Mouse (Mus musculus): ENCODE data around the gene Ap3b1. TPM values are rescaled to one million over a fixed set of nuclear protein-coding genes. Genes with fewer than 3 reads are reported as not detected.

Gene Ap3b1
- polyA plus RNA-seq, 3 experiments from 2014 or later, result 36.2 to 40.6 (median 39.9) TPM

DNA sequence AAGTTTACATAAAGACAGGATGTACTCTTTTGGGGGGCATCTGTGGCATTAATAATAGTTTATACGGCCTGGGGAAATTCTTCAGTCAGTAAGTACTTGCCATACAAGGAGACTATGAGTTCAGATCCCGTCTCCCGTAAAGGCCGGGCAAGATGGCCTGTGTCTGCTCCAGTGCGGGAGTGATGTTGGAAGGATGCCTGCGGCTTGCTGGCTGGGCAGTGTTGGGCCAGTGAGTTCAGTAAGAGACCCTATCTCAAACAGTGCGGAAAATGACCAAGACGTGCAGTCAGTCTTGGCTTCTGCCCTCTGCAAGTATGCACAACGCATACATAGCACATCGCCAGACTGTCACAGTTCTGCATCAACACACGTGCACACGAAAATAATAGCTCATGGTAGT, 95.4 kb downstream of the Ap3b1 start:
- no peak for ATAC-seq

DNA sequence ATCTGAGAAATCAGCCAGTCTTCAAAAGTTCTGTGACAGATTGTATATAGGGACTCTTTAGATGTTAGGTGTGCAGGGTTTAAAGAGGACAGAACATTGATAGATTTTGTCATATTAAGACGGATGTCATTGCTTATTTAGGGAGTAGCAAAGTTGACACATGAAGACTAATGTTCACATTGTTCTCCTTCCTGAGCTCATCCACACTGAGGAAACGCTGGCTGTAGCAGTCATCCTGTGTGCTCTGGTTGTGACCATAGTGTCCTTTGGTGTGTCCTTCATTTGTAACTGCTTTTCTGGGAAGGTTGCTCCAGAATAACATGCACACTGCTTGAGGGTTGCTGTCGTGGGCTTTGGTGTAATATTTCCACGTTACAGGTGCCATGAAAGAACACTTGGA, 100.4 kb downstream of the Ap3b1 start:
- ATAC-seq, result no peak

DNA sequence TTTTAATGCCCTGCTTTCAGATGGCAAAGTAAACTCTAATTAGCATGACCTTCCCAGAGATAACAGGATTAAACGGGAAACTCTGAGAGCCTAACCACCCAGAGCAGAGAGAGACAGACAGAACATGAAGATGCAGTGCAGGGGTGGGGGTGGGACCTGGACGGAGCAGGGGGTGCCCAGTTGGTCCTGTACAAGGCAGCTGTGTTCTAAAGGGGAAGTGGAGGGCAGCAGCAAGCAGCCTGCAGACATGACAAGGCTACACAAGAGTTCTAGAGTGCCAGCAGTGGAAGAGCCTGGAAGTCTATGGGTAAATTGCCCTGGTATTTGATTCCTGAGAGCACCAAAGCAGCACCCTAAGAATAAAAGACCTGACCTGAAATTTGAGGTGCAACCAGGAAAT, 105.5 kb downstream of the Ap3b1 start:
- no peak for ATAC-seq

DNA sequence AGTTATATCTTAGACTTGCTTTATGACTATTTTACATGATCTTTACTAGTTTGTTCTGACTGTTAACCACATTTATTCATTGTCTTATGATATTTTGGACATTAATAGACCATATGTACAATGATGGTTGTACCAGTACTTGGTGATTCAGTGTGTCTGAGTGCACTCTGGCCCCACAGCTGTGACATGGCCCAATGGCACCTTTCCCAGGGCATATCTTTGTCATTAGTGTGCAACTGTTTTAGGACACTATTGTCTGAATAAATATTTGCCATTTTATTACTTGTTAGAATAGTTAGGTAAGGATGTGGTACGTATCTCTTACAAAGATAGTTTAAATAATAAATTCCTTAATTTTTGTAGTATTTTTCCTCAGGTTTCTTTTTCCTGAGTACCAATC, 109.8 kb downstream of the Ap3b1 start:
- ATAC-seq, result no peak

DNA sequence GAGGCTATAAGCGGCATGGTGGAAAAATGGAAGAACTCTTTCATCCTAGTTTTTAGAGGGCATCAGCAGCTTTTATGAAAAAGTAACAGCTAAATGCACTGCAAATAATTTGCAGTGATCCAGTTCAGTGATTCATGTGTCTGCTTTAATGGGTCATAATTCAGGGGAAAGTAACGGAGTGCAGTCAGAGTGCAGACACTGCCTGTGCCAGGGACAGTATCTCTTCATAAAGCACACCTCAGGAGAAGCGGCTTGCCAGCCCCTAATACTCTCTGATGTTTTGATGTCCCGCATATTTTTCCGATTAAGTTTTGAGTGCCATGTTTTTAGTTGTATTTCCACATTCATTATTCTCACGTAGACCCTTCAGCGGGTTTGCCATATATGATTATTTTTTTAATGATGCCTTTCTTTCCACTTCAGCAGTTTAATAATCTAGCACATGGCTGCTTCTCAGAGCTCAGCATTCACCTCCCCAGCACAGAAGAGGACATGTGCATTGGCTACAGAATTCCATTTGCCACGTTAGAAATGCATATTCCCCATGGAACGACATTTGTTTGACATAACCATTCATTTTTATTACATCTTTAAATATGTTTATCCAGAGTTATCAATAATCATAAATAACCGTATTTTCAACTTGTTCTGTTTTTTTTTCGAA, 112.4 kb downstream of the Ap3b1 start:
- no peak for ATAC-seq

DNA sequence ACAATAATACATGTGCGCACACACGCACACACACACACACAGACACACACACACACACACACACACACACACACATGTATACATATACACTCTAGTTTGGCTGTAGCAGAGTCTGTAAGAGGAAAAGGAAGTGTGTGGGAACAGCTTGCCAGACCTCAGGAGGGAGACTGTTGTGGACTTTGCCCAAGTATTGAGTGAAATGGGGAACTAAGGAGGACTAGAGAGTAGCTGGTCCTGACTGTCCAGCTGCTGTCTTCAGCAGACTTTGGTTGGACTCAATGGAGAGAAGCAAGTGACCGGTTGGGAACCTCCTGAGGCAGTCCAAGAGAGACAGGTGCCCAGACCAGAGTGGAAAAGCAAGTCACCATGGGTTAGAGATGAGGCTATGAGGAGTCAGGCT, 117.4 kb downstream of the Ap3b1 start:
- no peak for ATAC-seq

DNA sequence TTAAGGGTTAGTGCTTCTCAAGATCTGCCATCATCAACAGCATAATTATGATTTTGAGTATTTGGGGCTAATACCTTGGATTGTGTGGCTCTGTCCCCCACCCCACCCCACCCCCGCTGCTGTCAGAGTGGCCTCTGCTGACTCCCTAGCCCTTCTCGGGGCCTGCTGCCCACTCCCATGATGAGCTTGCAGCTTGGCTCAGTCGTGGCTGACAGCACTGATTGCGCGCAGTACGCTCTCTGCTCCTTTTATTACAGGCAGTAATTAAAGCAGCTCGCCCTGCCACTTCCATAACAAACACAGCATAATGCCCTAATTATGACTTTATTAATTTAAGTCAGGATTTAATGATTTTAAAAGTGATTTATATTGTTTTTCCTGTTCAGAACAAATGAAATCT, 121.5 kb downstream of the Ap3b1 start:
- ATAC-seq, result no peak

DNA sequence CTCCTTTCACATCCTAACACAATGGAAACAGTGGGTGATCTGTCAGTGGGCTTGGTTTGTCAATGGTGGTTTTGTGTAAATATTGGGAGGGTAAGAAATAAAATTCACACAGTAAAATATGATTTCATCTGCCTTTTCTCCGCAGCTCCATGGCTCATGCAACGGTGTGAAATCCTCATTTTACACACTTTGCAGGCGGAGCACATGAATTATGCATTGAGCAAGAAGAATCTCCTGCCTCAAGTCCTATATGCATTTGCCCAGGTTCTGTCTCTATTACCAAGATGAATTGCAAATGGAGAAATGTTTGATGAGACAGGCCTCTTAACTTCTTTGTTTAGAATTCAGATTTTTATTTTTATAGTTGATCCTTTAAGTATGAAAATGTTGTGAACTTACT, 131.9 kb downstream of the Ap3b1 start:
- ATAC-seq, result no peak

DNA sequence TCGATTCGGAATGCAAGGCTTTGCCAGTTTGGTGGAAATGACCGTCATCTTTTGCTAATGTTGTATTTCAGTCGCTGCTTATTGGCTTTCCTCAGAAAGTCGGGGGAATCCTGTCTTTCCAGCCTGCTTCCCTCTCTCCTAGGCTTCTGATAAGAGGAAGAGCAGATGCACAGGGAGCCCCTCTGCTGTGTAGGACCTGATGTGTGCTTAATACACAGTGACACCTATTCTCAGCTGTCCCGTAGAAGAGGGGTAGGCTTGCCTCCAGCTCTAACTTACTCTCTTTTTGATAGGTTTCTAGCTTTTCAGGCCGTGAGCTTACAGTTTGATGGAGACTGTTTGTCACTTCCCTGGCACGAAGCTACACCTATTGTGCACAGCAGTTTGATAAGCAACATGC, 132.4 kb downstream of the Ap3b1 start:
- no peak for ATAC-seq

DNA sequence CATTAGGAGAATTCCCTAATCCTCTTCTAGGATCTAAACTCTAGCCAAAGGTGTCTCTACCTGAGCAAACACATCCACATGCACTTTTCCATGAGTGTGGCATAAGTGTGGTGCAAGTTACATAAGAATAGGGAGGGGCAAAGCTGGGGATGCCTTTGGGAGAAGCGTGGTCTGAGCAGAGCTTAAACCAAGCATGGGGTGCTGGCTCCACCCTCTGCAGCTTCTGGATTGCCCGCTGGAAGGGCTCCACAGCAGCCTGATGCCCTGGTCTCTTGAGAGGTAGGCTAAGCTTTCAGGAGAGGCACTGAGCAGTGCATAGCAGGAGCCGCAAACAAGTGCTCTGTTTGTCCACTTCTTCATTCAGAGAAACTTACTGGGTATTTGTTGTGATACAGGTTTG, 138.8 kb downstream of the Ap3b1 start:
- ATAC-seq, result no peak

DNA sequence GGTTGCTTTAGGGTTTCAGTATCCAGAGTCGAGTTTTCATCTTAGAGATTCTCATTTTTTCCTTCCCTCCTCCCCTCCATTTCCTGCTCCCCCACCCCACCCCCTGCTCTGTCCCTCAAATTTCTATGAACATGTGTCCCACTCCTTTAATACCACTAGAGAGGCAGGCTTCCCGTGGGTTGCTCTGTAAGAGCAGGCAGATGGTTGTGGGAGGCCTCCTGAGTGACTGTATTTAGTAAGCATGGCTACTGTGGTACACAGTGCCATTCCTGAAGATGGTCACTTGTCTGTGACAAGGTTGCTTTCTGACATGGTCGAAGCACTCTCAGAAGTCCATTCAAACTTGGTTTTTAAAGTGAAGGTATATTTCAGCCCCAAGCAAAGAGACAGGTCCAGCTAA, 147.7 kb downstream of the Ap3b1 start:
- no peak for ATAC-seq

DNA sequence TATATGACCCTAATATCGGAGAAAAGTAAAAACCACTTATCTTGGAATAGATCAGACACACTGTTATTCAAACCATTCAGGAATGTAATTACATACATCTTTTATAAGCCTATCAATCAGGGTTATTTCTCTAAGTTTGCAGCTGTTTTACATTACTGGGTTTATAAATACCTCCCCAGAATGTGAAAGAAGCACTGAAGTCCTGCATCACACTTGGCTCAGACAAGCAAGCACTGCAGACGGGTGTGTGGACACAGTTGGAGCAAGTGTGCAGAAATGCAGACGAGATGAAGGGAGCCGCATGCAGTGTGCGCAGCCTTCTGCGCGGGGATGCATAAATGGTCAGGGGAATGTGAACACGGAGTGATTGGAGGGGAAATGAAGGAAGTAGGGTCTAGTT, 149.6 kb downstream of the Ap3b1 start:
- no peak for ATAC-seq

DNA sequence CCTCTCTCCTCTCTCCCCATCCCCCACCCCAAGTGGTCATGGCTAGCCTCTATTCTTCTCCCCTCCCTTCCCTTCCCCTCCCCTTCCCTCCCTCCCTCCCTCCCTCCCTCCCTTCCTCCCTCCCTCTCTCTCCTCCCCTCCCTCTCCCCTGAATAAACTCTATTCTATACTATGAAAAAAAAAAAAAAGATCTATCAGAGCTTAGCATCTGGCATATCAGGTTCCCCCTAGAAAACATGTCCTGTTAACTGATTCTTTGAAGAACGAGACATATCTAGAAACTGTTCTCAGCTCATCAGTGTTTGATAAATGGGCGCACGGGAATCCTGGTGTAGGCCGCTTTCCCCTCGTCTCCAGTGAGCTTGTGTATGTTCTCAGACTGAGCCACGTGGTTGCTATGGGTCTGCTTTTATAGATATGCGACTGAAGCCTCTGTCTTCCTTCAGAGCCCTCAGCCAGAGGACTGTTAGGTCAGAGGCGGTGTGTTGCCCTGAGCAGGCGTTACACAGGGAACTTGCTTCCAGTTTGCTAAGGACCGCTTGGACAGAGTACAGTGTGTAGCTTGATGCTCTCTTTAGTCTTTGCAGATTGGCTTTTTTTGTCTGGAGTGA, 154.5 kb downstream of the Ap3b1 start:
- no peak for ATAC-seq

DNA sequence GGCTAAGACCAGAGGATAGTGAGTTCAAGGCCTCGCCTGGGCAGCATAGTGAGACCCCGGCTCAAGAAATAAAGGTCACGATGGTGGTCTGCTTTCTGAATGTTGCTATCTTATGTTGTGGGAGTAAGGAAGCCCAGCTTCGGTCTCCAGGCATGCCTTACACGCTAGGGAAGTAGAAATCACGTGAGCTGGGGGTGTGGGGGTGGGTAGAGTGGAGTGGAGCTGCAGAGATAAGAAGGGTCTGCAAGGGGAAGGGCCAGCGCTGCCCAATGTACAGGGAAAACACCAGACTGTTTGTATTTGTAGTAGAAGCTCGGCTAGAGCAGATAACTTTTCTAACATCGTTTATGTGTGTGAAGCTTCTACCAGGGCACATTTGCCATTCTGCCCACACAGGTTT, 155.1 kb downstream of the Ap3b1 start:
- no peak for ATAC-seq

DNA sequence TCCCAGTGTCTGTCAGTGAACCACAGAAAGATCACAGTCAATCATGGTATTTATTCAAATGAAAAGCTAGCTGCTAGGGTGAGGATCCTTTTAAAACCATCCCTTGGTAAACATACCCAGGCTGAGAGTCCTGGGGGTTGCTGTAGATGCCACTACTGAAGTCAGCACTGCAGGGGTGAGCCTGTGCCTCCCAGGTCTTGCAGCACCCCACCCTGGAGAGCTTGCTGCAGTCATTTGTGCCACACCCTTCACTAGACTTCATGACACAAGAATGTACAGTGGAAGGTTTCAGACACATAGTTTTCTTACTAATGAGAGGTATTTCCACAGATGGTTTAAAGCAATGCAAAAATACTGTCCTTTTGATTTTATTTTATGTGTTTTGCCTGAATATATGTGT, 156.2 kb downstream of the Ap3b1 start:
- no peak for ATAC-seq

DNA sequence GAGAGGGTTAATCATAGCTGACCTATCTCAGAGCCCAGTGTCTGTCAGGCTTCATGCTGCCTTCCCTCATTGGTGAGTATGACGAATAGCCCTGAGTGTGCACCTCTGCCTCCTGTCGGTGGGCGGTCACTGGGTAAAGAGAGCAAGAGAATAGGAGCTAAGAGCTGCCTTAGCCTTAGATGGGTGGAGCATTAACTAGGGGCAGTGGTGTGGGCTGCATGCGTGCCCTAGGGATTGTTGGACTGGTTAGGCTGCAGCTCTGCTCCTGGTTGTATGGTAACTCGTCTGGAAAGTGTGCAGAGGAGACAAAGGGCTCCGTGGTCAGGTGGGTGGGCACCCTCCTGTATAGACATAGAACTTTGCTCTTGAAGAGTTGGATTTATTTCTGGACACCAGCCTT, 157.8 kb downstream of the Ap3b1 start:
- ATAC-seq, result no peak

DNA sequence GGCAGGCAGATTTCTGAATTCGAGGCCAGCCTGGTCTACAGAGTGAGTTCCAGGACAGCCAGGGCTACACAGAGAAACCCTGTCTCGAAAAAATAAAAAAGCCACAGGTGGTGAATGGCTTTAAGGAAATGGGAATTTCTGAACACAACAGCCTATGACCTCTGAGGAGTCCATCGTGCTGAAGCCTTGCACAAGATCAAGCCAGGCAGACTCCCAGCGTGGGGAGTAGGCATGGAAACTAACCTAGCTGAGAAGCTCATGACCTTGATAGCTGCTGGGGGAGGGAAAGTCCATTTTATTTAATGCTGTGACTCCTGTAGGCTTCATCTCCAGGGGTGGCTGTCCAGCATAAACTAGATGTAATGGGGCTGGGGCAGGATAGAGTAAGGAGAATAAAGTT, 159.4 kb downstream of the Ap3b1 start:
- ATAC-seq, result no peak

DNA sequence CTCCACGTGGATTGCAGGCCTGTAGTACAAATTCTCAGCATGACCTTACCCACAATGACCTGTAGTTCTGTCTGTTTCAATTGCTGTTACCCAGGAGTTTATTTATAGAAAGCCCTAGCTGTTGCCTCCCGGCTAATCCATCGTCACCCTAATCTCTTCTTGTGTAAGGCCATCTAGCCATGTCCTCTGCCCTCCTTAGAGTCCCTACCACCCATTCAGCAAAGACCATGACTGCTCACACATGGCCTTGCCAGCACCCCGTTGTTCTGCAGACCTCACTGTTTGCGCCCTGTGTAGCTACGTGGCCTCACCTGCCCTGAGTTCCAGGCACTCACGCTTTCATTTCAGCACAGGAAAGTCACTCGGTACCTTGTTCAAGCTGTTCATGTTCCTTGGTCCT, 160.5 kb downstream of the Ap3b1 start:
- ATAC-seq, result no peak

DNA sequence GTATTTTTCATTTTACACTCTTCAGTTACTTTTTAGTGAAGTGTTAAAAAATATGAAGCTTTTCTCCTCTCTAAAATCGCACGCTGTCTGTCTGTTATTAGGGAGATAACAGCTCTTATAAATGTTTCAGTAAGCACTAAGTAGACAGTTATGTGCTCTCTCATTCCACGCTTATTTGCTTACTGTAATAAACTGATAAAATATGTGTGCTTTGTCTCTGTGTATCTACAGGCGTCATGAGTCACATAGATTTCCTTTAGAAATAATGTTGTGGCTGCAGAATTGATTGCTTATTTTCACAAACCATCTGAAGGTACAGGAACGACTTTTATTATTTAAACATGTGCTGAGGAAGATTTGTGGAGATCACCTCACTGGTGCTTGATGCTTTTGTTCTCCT, 164.5 kb downstream of the Ap3b1 start:
- no peak for ATAC-seq

DNA sequence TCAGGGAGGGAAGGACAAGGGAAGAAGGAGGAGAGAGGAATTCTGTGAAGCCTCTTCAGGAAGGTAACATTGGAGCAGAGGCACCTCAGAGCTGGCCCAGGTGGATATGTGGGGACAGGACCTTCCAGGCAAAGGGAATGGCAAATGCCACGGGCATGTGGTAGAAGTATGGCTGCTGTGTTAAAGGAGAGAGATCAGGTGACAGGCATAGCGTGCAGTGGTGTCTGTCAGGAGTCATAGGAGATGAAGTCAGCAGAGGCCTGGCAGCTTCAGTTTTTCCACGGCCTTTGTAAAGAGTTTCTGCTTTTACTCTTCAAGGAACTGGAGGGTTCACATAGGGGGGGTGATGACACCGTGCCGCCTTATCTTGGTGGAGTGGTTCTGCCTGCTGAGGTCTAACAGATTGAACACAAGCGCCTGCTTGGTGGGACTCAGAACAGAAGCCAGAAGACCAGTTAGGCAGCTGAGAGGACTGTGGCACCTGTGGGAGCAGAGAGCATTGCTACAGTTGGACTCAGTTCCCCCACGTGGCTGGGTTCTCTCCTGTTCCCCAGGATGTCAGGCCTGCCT, 166.0 kb downstream of the Ap3b1 start:
- no peak for ATAC-seq

DNA sequence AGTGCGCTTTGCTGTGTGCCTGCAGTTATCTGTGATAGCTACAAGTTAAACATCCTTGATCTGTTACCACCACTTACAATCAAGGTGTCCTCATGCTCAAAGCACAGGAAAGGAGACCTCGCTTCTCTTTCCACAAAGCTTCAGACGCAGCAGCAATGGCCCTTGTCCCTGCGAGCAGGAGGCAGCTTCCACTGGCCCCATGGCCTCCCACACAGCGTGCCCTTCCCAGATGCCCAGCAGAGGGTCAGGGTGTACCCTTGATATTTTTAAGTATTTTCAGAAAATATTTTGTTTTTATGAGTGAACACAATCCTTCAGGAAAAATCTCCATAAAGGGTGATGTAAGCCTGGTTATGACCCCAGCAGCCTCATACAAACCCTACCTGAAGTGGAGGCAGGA, 170.4 kb downstream of the Ap3b1 start:
- no peak for ATAC-seq

DNA sequence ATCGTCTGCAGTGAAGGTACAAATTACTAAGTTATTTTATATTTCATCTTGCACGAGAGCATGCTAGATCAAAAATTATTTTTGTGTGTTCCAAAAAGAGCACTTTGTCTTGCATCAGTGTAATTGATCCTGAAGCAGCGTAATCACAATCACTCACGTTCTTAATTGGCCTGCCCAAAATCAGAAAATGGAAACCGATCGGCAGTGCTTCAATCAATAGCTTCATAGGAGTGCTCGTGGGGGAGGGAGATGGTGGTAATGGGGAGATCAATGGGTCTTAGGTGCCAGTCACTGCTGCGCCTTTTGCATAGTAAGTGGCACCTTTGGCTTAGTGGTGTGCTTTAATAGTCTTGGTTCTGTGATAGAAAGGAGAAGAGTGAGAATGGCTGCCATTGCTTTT, 174.8 kb downstream of the Ap3b1 start:
- no peak for ATAC-seq

DNA sequence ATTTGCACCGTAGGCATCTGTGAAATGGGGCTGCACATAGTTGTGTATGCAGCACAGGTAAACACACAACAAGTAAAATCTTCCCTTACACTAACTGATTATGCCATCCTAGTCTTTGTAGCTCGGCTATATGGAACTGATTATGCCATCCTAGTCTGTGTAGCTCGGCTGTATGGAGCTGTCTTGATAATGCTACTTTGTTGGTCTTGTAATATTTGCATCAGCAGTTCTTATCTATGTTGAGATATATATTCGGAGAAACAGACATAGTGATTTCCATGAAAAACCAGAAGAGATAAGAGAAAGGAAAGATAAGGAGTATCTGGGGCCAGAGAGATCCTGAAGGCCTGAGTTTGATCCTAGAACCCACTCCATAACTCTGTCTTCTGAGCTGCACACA, 178.6 kb downstream of the Ap3b1 start:
- no peak for ATAC-seq

DNA sequence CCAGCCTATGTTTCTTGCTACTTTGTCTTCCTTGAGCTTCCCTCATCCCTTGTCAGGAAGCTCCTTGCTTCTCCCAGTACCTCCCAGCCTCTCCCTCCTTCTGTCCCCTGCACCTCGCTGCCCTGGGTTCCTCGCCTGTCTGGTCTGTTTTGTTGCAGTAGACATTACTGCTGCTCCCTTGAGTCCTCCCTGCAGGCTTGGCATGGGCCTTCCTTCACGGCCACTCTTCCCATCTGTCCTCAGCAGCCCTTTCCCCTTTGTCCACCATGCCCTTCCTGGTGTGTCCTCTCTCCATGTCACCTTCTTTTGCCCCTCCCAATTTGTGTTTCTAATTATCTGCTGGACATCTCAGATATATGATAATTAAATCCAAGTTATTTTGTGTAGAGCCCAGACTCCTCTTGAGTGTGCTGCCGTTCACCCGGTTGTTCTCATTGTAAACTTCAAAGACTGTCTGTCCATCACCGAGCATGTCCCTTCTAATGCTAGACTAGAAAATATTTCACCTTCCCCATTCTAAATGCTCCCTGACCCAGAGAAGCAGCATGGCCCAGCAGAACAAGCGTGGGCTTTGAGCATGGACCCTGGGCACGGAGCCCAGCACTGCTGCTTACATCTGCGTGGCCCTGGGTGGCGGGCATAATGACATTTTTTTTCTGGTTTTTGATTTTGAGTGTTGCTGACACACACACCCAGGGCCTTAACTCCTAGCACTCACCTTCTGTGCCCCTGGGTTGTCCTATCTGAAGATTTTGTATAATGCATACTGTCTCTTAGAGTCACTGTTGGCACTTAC, 181.3 kb downstream of the Ap3b1 start:
- ATAC-seq, result no peak
